Mouse (Mus musculus): ENCODE data around the gene Ltbr.

The Ltbr gene

GRCm38 (mm10) chr6:125271455-125272227 lies 42.0 kb downstream of the Ltbr start:
- ChIA-PET POLR2A (interaction anchor here (0.6 to 4.4 kb wide), 23 partner anchors 10 to 331 kb away, joined by 3 to 23 read pairs (median 4); partner anchors contain the start of genes Gapdh (in 1 of the 4), Mrpl51 (in 1 of the 4), Ncapd2 (in 1 of the 4) and Tapbpl (in 1 of the 4)), CTCF (interaction anchor here (0.5 to 2.5 kb wide), 24 partner anchors 13 to 490 kb away, joined by 3 to 11 read pairs (median 4); partner anchors contain the start of genes Gapdh (in 1 of the 4), Tapbpl (in 1 of the 4), Tuba3a (in 1 of the 4) and Vamp1 (in 1 of the 4))

GRCm38 (mm10) chr6:125268799-125269198 lies 44.9 kb downstream of the Ltbr start:
- POLR2A ChIA-PET: interaction anchor here (0.5 to 4.4 kb wide), 13 partner anchors 11 to 1203 kb away, joined by 3 to 23 read pairs (median 3); partner anchors contain the start of genes Gapdh (in 1 of the 4) and Vamp1 (in 1 of the 4)
- CTCF ChIA-PET: interaction anchor here in 3 of 4 experiments (0.6 to 1.9 kb wide), 4 partner anchors 16 to 115 kb away, joined by 3 to 6 read pairs (median 3); no protein-coding TSS in a partner anchor

GRCm38 (mm10) chr6:125267469-125267868 lies 46.2 kb downstream of the Ltbr start:
- ChIA-PET CTCF (interaction anchor here in 1 of 4 experiments (1.4 kb wide), 1 partner anchor 102 kb away, joined by 5 read pairs; no protein-coding TSS in a partner anchor), POLR2A (interaction anchor here (0.9 to 2.5 kb wide), 8 partner anchors 76 to 106 kb away, joined by 3 to 9 read pairs (median 4); partner anchors contain the start of genes Gapdh (in 1 of the 4), Mrpl51 (in 1 of the 4) and Ncapd2 (in 1 of the 4))

GRCm38 (mm10) chr6:125266600-125266999 lies 47.1 kb downstream of the Ltbr start:
- ChIA-PET POLR2A (interaction anchor here (0.6 to 2.5 kb wide), 9 partner anchors 36 to 178 kb away, joined by 3 to 6 read pairs (median 3); partner anchors contain the start of genes Mrpl51 (in 1 of the 4) and Ncapd2 (in 1 of the 4)), CTCF (interaction anchor here (0.6 to 1.4 kb wide), 7 partner anchors 9 to 155 kb away, joined by 3 to 5 read pairs (median 3); no protein-coding TSS in a partner anchor)

GRCm38 (mm10) chr6:125266091-125266490 lies 47.6 kb downstream of the Ltbr start:
- POLR2A ChIA-PET: interaction anchor here (0.5 to 2.5 kb wide), 10 partner anchors 19 to 127 kb away, joined by 3 to 6 read pairs (median 3); partner anchors contain the start of genes Mrpl51 (in 1 of the 4) and Ncapd2 (in 1 of the 4)

GRCm38 (mm10) chr6:125265239-125265638 lies 48.4 kb downstream of the Ltbr start:
- ChIA-PET CTCF (interaction anchor here in 1 of 4 experiments (1.0 to 1.4 kb wide), 2 partner anchors 32 to 418 kb away, joined by 3 read pairs; no protein-coding TSS in a partner anchor), POLR2A (interaction anchor here in 2 of 4 experiments (1.3 to 2.5 kb wide), 2 partner anchors 99 to 100 kb away, joined by 3 to 6 read pairs; no protein-coding TSS in a partner anchor)

More at GRCm38 (mm10) chr6:125266091-125266490, 47.6 kb downstream of the Ltbr start:
- CTCF ChIA-PET: interaction anchor here in 3 of 4 experiments (0.8 to 1.4 kb wide), 5 partner anchors 9 to 101 kb away, joined by 3 to 5 read pairs (median 4); no protein-coding TSS in a partner anchor

- ChIA-PET CTCF (no interaction called here), POLR2A (no interaction called here)
Measured at GRCm38 (mm10) chr6:125264219-125264618, 49.5 kb downstream of the Ltbr start.

- CTCF ChIA-PET: interaction anchor here in 2 of 4 experiments (0.6 to 0.7 kb wide), 3 partner anchors 28 to 55 kb away, joined by 3 to 8 read pairs (median 4); partner anchors contain the start of gene Tapbpl (in 1 of the 2)
- POLR2A ChIA-PET: interaction anchor here in 3 of 4 experiments (0.5 to 2.2 kb wide), 13 partner anchors 19 to 568 kb away, joined by 3 to 11 read pairs (median 4); partner anchors contain the start of genes Mrpl51 (in 1 of the 3) and Ncapd2 (in 1 of the 3)
Measured at GRCm38 (mm10) chr6:125260006-125260555, 53.6 kb downstream of the Ltbr start.

Data from embryonic stem cell, embryonic (primary cell).